Mouse (Mus musculus) CH12.LX (cell line): ENCODE data around the gene Amd1. TPM values are rescaled to one million over a fixed set of nuclear protein-coding genes. Genes with fewer than 3 reads are reported as not detected.

Source experiments
- DNase-seq: peaks from one replicate; pipeline ENCODE4 v3.0.0-alpha.2; 2013; ENCODE audit errors: extremely low read depth
- H3K27ac ChIP-seq: 2 replicates; pipeline ENCODE4 v1.5.1; 2012; ENCODE audit warnings: low read depth, mild to moderate bottlenecking, control low read depth, moderate library complexity; ENCODE audit not compliant: insufficient read depth
- H3K27me3 ChIP-seq: replicated peaks from 2 replicates; pipeline ENCODE3; 2012; ENCODE audit warnings: inconsistent platforms
- H3K36me3 ChIP-seq, 2 experiments: replicated peaks in 1 of 2; 2 replicates each; pipeline versions ENCODE3 to v1.6.1; 2012; ENCODE audit warnings: inconsistent platforms in 1 of 2, low read length in 1 of 2, mild to moderate bottlenecking in 1 of 2, mixed read lengths in 1 of 2, moderate library complexity in 1 of 2; ENCODE audit not compliant: control insufficient read depth in 1 of 2, insufficient read depth in 1 of 2
- H3K4me1 ChIP-seq, 2 experiments: 2 replicates each; pipeline ENCODE4 v1.6.1; 2012; ENCODE audit warnings: inconsistent platforms in 1 of 2, moderate library complexity in 1 of 2; ENCODE audit not compliant: insufficient read depth in 2 of 2, control insufficient read depth in 1 of 2
- H3K4me2 ChIP-seq: 2 replicates; pipeline ENCODE4 v1.6.1; 2012; ENCODE audit warnings: low read depth, mild to moderate bottlenecking, control low read depth; ENCODE audit not compliant: poor library complexity, insufficient read depth, severe bottlenecking
- H3K4me3 ChIP-seq, 3 experiments: fragments of 150-350 bp in 1 of 3; sonication (generic) in 1 of 3; replicated peaks in 1 of 3; 2 replicates each; pipeline versions ENCODE3 to v1.5.1; 2011 to 2012; ENCODE audit warnings: low read depth in 2 of 3, low read length in 2 of 3, mild to moderate bottlenecking in 2 of 3, moderate library complexity in 2 of 3, control low read depth in 1 of 3, improper control_type of control experiment in 1 of 3, inconsistent platforms in 1 of 3, mixed read lengths in 1 of 3; ENCODE audit not compliant: poor library complexity in 1 of 3
- H3K79me2 ChIP-seq: replicated peaks from 2 replicates; pipeline ENCODE4 v1.6.1; 2012; ENCODE audit warnings: mild to moderate bottlenecking, moderate library complexity; ENCODE audit not compliant: control insufficient read depth, poor library complexity, insufficient read depth, severe bottlenecking; ENCODE audit errors: extremely low read depth
- H3K9ac ChIP-seq: 2 replicates; pipeline ENCODE4 v1.6.1; 2012; ENCODE audit warnings: low read depth, mild to moderate bottlenecking, control low read depth, moderate library complexity; ENCODE audit not compliant: insufficient read depth
- H3K9me3 ChIP-seq: replicated peaks from 2 replicates; pipeline ENCODE3; 2012; ENCODE audit warnings: low read length, inconsistent platforms, mixed read lengths
- CHD1 ChIP-seq: IDR thresholded peaks from 2 replicates; pipeline ENCODE4 v1.6.1; 2012; ENCODE audit warnings: low read depth, low read length, improper control_type of control experiment, inconsistent platforms
- CTCF ChIP-seq, 2 experiments: IDR thresholded peaks in 1 of 2; conservative IDR thresholded peaks in 1 of 2; 2 replicates each; pipeline ENCODE4 v1.5.1; 2011 to 2012; ENCODE audit warnings: low read depth in 2 of 2, low read length in 2 of 2, improper control_type of control experiment in 1 of 2, inconsistent platforms in 1 of 2, mild to moderate bottlenecking in 1 of 2, moderate library complexity in 1 of 2
- E2F4 ChIP-seq: IDR thresholded peaks from 2 replicates; pipeline ENCODE4 v1.6.1; 2011; ENCODE audit warnings: low read depth, low read length, improper control_type of control experiment; ENCODE audit not compliant: insufficient replicate concordance
- ELF1 ChIP-seq: IDR thresholded peaks from 2 replicates; pipeline ENCODE4 v1.6.1; 2014; ENCODE audit warnings: low read depth, mild to moderate bottlenecking, inconsistent platforms, low read length, improper control_type of control experiment
- EP300 ChIP-seq: IDR thresholded peaks from 2 replicates; pipeline ENCODE4 v1.6.1; 2011; ENCODE audit warnings: low read length, improper control_type of control experiment
- ETS1 ChIP-seq: conservative IDR thresholded peaks from 2 replicates; pipeline ENCODE4 v1.6.1; 2012; ENCODE audit warnings: low read depth, mild to moderate bottlenecking, inconsistent platforms, low read length, improper control_type of control experiment, moderate library complexity
- GABPA ChIP-seq: IDR thresholded peaks from 2 replicates; pipeline ENCODE4 v1.6.1; 2012; ENCODE audit warnings: low read depth, low read length, improper control_type of control experiment, inconsistent platforms; ENCODE audit not compliant: insufficient replicate concordance
- HCFC1 ChIP-seq: IDR thresholded peaks from 2 replicates; pipeline ENCODE4 v1.6.1; 2012; ENCODE audit warnings: low read depth, mild to moderate bottlenecking, inconsistent platforms, low read length, improper control_type of control experiment
- IRF4 ChIP-seq: IDR thresholded peaks from 2 replicates; pipeline ENCODE4 v1.6.1; 2014; ENCODE audit warnings: low read depth, mild to moderate bottlenecking, inconsistent platforms, low read length, improper control_type of control experiment
- JUN ChIP-seq: IDR thresholded peaks from 2 replicates; pipeline ENCODE4 v1.6.1; 2011; ENCODE audit warnings: low read depth, mild to moderate bottlenecking, low read length, improper control_type of control experiment, moderate library complexity; ENCODE audit not compliant: insufficient read depth
- JUND ChIP-seq: conservative IDR thresholded peaks from 2 replicates; pipeline ENCODE4 v1.6.1; 2011; ENCODE audit warnings: low read depth, low read length, improper control_type of control experiment
- KAT2A ChIP-seq: IDR thresholded peaks from 2 replicates; pipeline ENCODE4 v1.6.1; 2012; ENCODE audit warnings: low read length, improper control_type of control experiment, inconsistent platforms; ENCODE audit not compliant: insufficient replicate concordance
- MAX ChIP-seq: IDR thresholded peaks from 2 replicates; pipeline ENCODE4 v1.6.1; 2011; ENCODE audit warnings: low read length, improper control_type of control experiment
- MAZ ChIP-seq: IDR thresholded peaks from 2 replicates; pipeline ENCODE4 v1.6.1; 2012; ENCODE audit warnings: low read depth, mild to moderate bottlenecking, inconsistent platforms, low read length, improper control_type of control experiment, moderate library complexity
- MEF2A ChIP-seq: IDR thresholded peaks from 2 replicates; pipeline ENCODE4 v1.6.1; 2014; ENCODE audit warnings: low read depth, mild to moderate bottlenecking, inconsistent platforms, low read length, improper control_type of control experiment, borderline replicate concordance
- MXI1 ChIP-seq: IDR thresholded peaks from 2 replicates; pipeline ENCODE4 v1.6.1; 2011; ENCODE audit warnings: mild to moderate bottlenecking, low read depth, low read length, improper control_type of control experiment
- MYC ChIP-seq: IDR thresholded peaks from 2 replicates; pipeline ENCODE4 v1.6.1; 2011; ENCODE audit warnings: low read depth, mild to moderate bottlenecking, improper control_type of control experiment, low read length
- NELFE ChIP-seq: IDR thresholded peaks from 2 replicates; pipeline ENCODE4 v1.6.1; 2011; ENCODE audit warnings: low read depth, low read length, improper control_type of control experiment
- NRF1 ChIP-seq: IDR thresholded peaks from 2 replicates; pipeline ENCODE4 v1.6.1; 2014; ENCODE audit warnings: low read depth, mild to moderate bottlenecking, inconsistent platforms, low read length, improper control_type of control experiment, moderate library complexity
- POLR2A ChIP-seq: IDR thresholded peaks from 2 replicates; pipeline ENCODE4 v1.6.1; 2011; ENCODE audit warnings: low read depth, mild to moderate bottlenecking, improper control_type of control experiment, low read length
- POLR2AphosphoS2 ChIP-seq: IDR thresholded peaks from 2 replicates; pipeline ENCODE4 v1.6.1; 2011; ENCODE audit warnings: low read depth, low read length, improper control_type of control experiment
- RAD21 ChIP-seq: IDR thresholded peaks from 2 replicates; pipeline ENCODE4 v1.6.1; 2011; ENCODE audit warnings: low read depth, mild to moderate bottlenecking, low read length, improper control_type of control experiment, moderate library complexity
- RCOR1 ChIP-seq: conservative IDR thresholded peaks from 2 replicates; pipeline ENCODE4 v1.6.1; 2012; ENCODE audit warnings: low read depth, mild to moderate bottlenecking, inconsistent platforms, low read length, improper control_type of control experiment
- SIN3A ChIP-seq: IDR thresholded peaks from 2 replicates; pipeline ENCODE4 v1.6.1; 2012; ENCODE audit warnings: low read length, improper control_type of control experiment, inconsistent platforms
- SMC3 ChIP-seq: IDR thresholded peaks from 2 replicates; pipeline ENCODE4 v1.6.1; 2011; ENCODE audit warnings: low read depth, low read length, improper control_type of control experiment
- TBP ChIP-seq: conservative IDR thresholded peaks from 2 replicates; pipeline ENCODE4 v1.6.1; 2011; ENCODE audit warnings: low read depth, low read length, improper control_type of control experiment
- TCF12 ChIP-seq: IDR thresholded peaks from 2 replicates; pipeline ENCODE4 v1.6.1; 2014; ENCODE audit warnings: low read depth, mild to moderate bottlenecking, inconsistent platforms, low read length, improper control_type of control experiment
- UBTF ChIP-seq: IDR thresholded peaks from 2 replicates; pipeline ENCODE4 v1.6.1; 2012; ENCODE audit warnings: low read depth, mild to moderate bottlenecking, inconsistent platforms, low read length, improper control_type of control experiment, moderate library complexity
- USF2 ChIP-seq: conservative IDR thresholded peaks from 2 replicates; pipeline ENCODE4 v1.6.1; 2011; ENCODE audit warnings: low read depth, low read length, improper control_type of control experiment
- ZC3H11A ChIP-seq: IDR thresholded peaks from 2 replicates; pipeline ENCODE4 v1.6.1; 2012; ENCODE audit warnings: low read depth, mild to moderate bottlenecking, inconsistent platforms, low read length, improper control_type of control experiment
- ZKSCAN1 ChIP-seq: IDR thresholded peaks from 2 replicates; pipeline ENCODE4 v1.6.1; 2012; ENCODE audit warnings: low read depth, inconsistent platforms, low read length, improper control_type of control experiment, borderline replicate concordance
- ZMIZ1 ChIP-seq: IDR thresholded peaks from 2 replicates; pipeline ENCODE4 v1.6.1; 2012; ENCODE audit warnings: low read depth, mild to moderate bottlenecking, inconsistent platforms, low read length, improper control_type of control experiment
- ZNF384 ChIP-seq: IDR thresholded peaks from 2 replicates; pipeline ENCODE4 v1.6.1; 2012; ENCODE audit warnings: low read depth, low read length, improper control_type of control experiment, inconsistent platforms
- dilution Hi-C: fragments of 300-500 bp; cut with MboI; formaldehyde crosslinking; loops from 2 replicates; pipeline ENCODE4 v1.14.3; 2020; ENCODE audit warnings: low sequenced_read_pairs; ENCODE audit not compliant: extremely low pct_unique_long_range_greater_than_20kb, extremely low pct_ligation_motif_present
- in situ Hi-C: fragments of 300-500 bp; cut with MboI; formaldehyde crosslinking; loops from 3 replicates; pipeline ENCODE4 v1.14.3; 2019; ENCODE audit warnings: low sequenced_read_pairs, low pct_ligation_motif_present, low pct_unique_long_range_greater_than_20kb, mixed read lengths
- polyA plus RNA-seq: library from polyadenylated mRNA; unstranded; fragments of >175 nt; gene quantifications from 2 replicates; pipeline ENCODE4 v1.2.1, GENCODE M21; 2012; ENCODE audit warnings: low read depth; ENCODE audit not compliant: insufficient read length
- total RNA-seq, 2 experiments: library from RNA; depleted of rRNA; stranded (reverse); fragments of 300-350 nt in 1 of 2; fragments of >200 nt in 1 of 2; gene quantifications; 2 replicates each; pipeline ENCODE4 v1.2.3; 2012 to 2014

The Amd1 gene
- total and polyA plus RNA-seq, 3 experiments, result 88.3 to 266 (median 165) TPM

- TF ChIP-seq USF2 (no peak), ZC3H11A (no peak), KAT2A (peak; percentile 96), SIN3A (peak; percentile 95), POLR2AphosphoS2 (peak; percentile 41; the same call in 1 of the 2 replicates), POLR2A (peak; percentile 78), HCFC1 (peak; percentile 98), MXI1 (peak; percentile 82), NRF1 (peak; percentile 86), GABPA (peak; percentile 75; the same call in 1 of the 2 replicates), ELF1 (peak; percentile 94), ZMIZ1 (no peak)
- TF ChIP-seq, all 38 proteins: peak for 18
These were observed 46.9 kb upstream of the Amd1 start (continued) for GRCm38 (mm10) chr10:40348566-40349536.

DNA sequence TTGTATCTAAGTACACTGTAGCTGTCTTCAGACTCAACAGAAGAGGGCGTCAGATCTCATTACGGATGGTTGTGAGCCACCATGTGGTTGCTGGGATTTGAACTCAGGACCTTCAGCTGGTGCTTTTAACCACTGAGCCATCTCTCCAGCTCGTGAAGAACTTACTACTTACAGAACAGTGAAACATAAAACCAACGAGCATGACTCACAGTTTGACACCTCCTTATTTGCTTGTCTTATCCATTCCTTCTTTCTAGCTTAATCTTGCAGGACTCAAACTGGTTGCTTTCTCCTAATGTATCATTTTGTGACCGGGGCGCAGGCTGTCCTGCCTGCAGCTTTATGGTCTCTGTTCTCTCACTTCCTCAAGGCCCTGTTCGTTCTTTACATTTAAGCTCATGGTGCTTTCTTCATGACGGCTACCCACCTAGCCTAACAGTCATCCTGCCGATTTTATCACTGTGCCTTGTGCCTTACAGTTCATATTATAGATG is 45.5 kb upstream of the Amd1 start:
- peaks cover 4% of the 10 kb centered on the region; the same call in 1 of the 2 replicates for H3K79me2 ChIP-seq
- DNase-seq, result peak; percentile 34
- peak overlapping the region; percentile 12; the same call in 1 of the 2 replicates for H3K27ac ChIP-seq
- dilution Hi-C loops, result no loop called here
- H3K36me3 ChIP-seq, result no peaks in the 10 kb centered on the region
- no peaks in the 10 kb centered on the region for H3K27me3 ChIP-seq
- H3K9ac ChIP-seq, result peak overlapping the region; percentile 74
- in situ Hi-C loops, result no loop called here
- peak overlapping the region; percentile 77 for H3K4me2 ChIP-seq
- TF ChIP-seq E2F4 (no peak), RAD21 (no peak; the same call in 1 of the 2 replicates), SMC3 (peak; percentile 8; the same call in 1 of the 2 replicates), NELFE (no peak), GABPA (no peak), TBP (no peak), ZKSCAN1 (no peak), JUND (no peak), MAX (0 out of 2 replicates have a peak, but pooled peaks have one; percentile 44), MYC (peak; percentile 59), ZNF384 (no peak), CTCF (conservative IDR thresholded peaks at IDR 0.05 in 1 of 2, IDR thresholded peaks at IDR 0.05 in 1 of 2; ENCODE audit: low read depth in 2 of 2, low read length in 2 of 2) (peak in 1 of 2 experiments; percentile 43; a peak in 1 of 4 replicates), ZMIZ1 (no peak), HCFC1 (no peak; the same call in none of the 2 replicates), EP300 (no peak), UBTF (no peak), RCOR1 (no peak), MEF2A (no peak), CHD1 (no peak), ETS1 (no peak), ELF1 (no peak), SIN3A (peak; percentile 23; the same call in 1 of the 2 replicates), IRF4 (no peak), MAZ (no peak), JUN (no peak), TCF12 (no peak), KAT2A (no peak)
- TF ChIP-seq, all 38 proteins: peak for 5
- peaks cover 3 to 23% of the 10 kb centered on the region in 2 experiments for H3K4me1 ChIP-seq
- peak overlapping the region in 2 of 3 experiments; percentile 61 to 92 for H3K4me3 ChIP-seq
- no peaks in the 10 kb centered on the region for H3K9me3 ChIP-seq
